Mouse (Mus musculus) forelimb bud, embryonic 11.5 days (tissue): ENCODE results near the gene Dido1.
"Not testable (repeated sequence)": the region's sequence is repeated elsewhere in the genome, so short reads cannot be mapped to it uniquely, and the experiment has no call there.

Source experiments
- DNase-seq: peaks from one replicate; pipeline ENCODE4 v3.0.0-alpha.2; 2012; ENCODE audit warnings: low read depth, low spot score

Dido1 gene

GRCm38 (mm10) chr2:180724585-180725413 is 15.0 kb upstream of the Dido1 start, which contains the start of gene Slc17a9:
Gene Slc17a9 (plus strand): TSS chr2:180725263.
- no peak for DNase-seq

- no peak for DNase-seq
Observed at GRCm38 (mm10) chr2:180723865-180724264, 14.1 kb upstream of the Dido1 start.

GRCm38 (mm10) chr2:180722748-180723147 is 12.9 kb upstream of the Dido1 start:
- not testable (repeated sequence) for DNase-seq

- no peak for DNase-seq
Observed at GRCm38 (mm10) chr2:180712037-180712689, 2.4 kb upstream of the Dido1 start.

- DNase-seq: no peak
Observed at GRCm38 (mm10) chr2:180711527-180711926, 1.7 kb upstream of the Dido1 start.

- DNase-seq: no peak
Observed at GRCm38 (mm10) chr2:180710276-180711155, 717 bp upstream of the Dido1 start.

GRCm38 (mm10) chr2:180709023-180709922 is 526 bp downstream of the Dido1 start:
- no peak for DNase-seq

- DNase-seq: no peak
Observed at GRCm38 (mm10) chr2:180705975-180706374, 3.8 kb downstream of the Dido1 start.

GRCm38 (mm10) chr2:180705066-180705465 is 4.7 kb downstream of the Dido1 start:
- no peak for DNase-seq

GRCm38 (mm10) chr2:180704591-180704990 is 5.2 kb downstream of the Dido1 start:
- DNase-seq: no peak

- no peak for DNase-seq
Observed at GRCm38 (mm10) chr2:180703645-180704359, 6.0 kb downstream of the Dido1 start.

GRCm38 (mm10) chr2:180703175-180703574 is 6.6 kb downstream of the Dido1 start:
- DNase-seq: no peak

GRCm38 (mm10) chr2:180702701-180703149 is 7.1 kb downstream of the Dido1 start:
- DNase-seq: no peak

- peak; percentile 88 for DNase-seq
Observed at GRCm38 (mm10) chr2:180701767-180702621, 7.8 kb downstream of the Dido1 start.

- DNase-seq: peak; percentile 24
Observed at GRCm38 (mm10) chr2:180701053-180701766, 8.6 kb downstream of the Dido1 start.

- no peak for DNase-seq
Observed at GRCm38 (mm10) chr2:180700457-180700856, 9.3 kb downstream of the Dido1 start.

GRCm38 (mm10) chr2:180695176-180695575 is 14.6 kb downstream of the Dido1 start:
- DNase-seq: no peak

GRCm38 (mm10) chr2:180692630-180693029 is 17.2 kb downstream of the Dido1 start:
- no peak for DNase-seq
